Mouse (Mus musculus): ENCODE results near the gene Uhrf1.
A peak's percentile ranks its signal among the peaks of the same experiment; 100 is the strongest.

Gene Uhrf1

GRCm38 (mm10) chr17:56300186-56300585, 2.9 kb upstream of the Uhrf1 start, which contains the start of gene Arrdc5:
Gene Arrdc5 (minus strand): TSS chr17:56300286.
- no peak for DNase-seq (ENCODE audit: low spot score in 2 of 2)

- DNase-seq (ENCODE audit: low spot score in 2 of 2), result no peak
Measured at GRCm38 (mm10) chr17:56302363-56302996, 641 bp upstream of the Uhrf1 start.

- DNase-seq (ENCODE audit: low spot score in 2 of 2), result peak; percentile 96
Measured at GRCm38 (mm10) chr17:56303847-56304586, 896 bp downstream of the Uhrf1 start.

- DNase-seq (ENCODE audit: low spot score in 2 of 2), result no peak
Measured at GRCm38 (mm10) chr17:56304718-56305117, 1.6 kb downstream of the Uhrf1 start.

- DNase-seq (ENCODE audit: low spot score in 2 of 2), result no peak
Measured at GRCm38 (mm10) chr17:56305156-56305555, 2.0 kb downstream of the Uhrf1 start.

- DNase-seq (ENCODE audit: low spot score in 2 of 2), result no peak
Measured at GRCm38 (mm10) chr17:56305826-56306225, 2.7 kb downstream of the Uhrf1 start.

GRCm38 (mm10) chr17:56308088-56308487, 5.0 kb downstream of the Uhrf1 start:
- DNase-seq (ENCODE audit: low spot score in 2 of 2), result no peak

GRCm38 (mm10) chr17:56309191-56309945, 6.2 kb downstream of the Uhrf1 start:
- no peak for DNase-seq (ENCODE audit: low spot score in 2 of 2)

- DNase-seq (ENCODE audit: low spot score in 2 of 2), result no peak
Measured at GRCm38 (mm10) chr17:56324419-56324818, 21.3 kb downstream of the Uhrf1 start.

- DNase-seq (ENCODE audit: low spot score in 2 of 2), result peak; percentile 99
Measured at GRCm38 (mm10) chr17:56325450-56326152, 22.5 kb downstream of the Uhrf1 start, which contains the start of gene Kdm4b. Gene Kdm4b (plus strand): TSS chr17:56326062.

- DNase-seq (ENCODE audit: low spot score in 2 of 2), result no peak
Measured at GRCm38 (mm10) chr17:56326153-56327147, 23.3 kb downstream of the Uhrf1 start.

- no peak for DNase-seq (ENCODE audit: low spot score in 2 of 2)
Measured at GRCm38 (mm10) chr17:56329267-56329666, 26.1 kb downstream of the Uhrf1 start.

- peak in 1 of 2 experiments; percentile 18 for DNase-seq (ENCODE audit: low spot score in 2 of 2)
Measured at GRCm38 (mm10) chr17:56330345-56330744, 27.2 kb downstream of the Uhrf1 start.

GRCm38 (mm10) chr17:56331256-56331655, 28.1 kb downstream of the Uhrf1 start:
- DNase-seq (ENCODE audit: low spot score in 2 of 2), result no peak

GRCm38 (mm10) chr17:56332987-56333386, 29.9 kb downstream of the Uhrf1 start:
- DNase-seq (ENCODE audit: low spot score in 2 of 2), result no peak

GRCm38 (mm10) chr17:56337190-56337589, 34.1 kb downstream of the Uhrf1 start:
- peak; percentile 30 to 65 for DNase-seq (ENCODE audit: low spot score in 2 of 2)

GRCm38 (mm10) chr17:56337791-56338190, 34.7 kb downstream of the Uhrf1 start:
- DNase-seq (ENCODE audit: low spot score in 2 of 2), result no peak

GRCm38 (mm10) chr17:56338909-56339308, 35.8 kb downstream of the Uhrf1 start:
- peak; percentile 30 to 72 for DNase-seq (ENCODE audit: low spot score in 2 of 2)

GRCm38 (mm10) chr17:56340717-56341116, 37.6 kb downstream of the Uhrf1 start:
- no peak for DNase-seq (ENCODE audit: low spot score in 2 of 2)

- DNase-seq (ENCODE audit: low spot score in 2 of 2), result no peak
Measured at GRCm38 (mm10) chr17:56343466-56343865, 40.3 kb downstream of the Uhrf1 start.

- no peak for DNase-seq (ENCODE audit: low spot score in 2 of 2)
Measured at GRCm38 (mm10) chr17:56345364-56345763, 42.2 kb downstream of the Uhrf1 start.
